Comparison of ENCODE assay signal across 11 mouse cellular contexts in the genomic region with DNA sequence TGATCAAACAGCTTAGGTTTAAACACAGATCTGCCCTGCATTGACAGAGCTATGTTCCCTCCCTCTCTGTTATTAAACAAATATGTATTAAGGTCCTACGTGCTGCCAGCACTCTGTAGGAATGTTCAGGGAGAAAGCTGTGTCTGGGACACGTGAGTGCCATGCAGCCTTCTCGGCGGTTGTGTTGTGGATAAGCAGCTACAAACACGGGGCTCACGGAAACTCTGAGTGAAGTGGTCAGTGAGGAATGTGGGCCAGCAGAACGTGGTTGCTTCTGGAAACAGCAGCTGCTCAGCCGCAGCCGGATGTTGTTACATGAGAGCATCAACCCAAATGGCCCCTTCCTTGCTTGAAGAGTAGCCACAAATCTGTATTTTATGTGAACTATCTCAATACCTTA.
DNase-seq lines count a peak whose midpoint lies in the region; ATAC-seq and TF ChIP-seq lines count a peak whose summit lies in the region.
"Had no signal": no experiment of that assay in that cellular context is flagged by ENCODE, and none has a peak within 500 bp of the region (broad histone marks: within the 10 kb centered on the region; RNA-seq: fewer than 3 reads in every experiment).

No protein-coding gene starts in this region.

- H3K9ac ChIP-seq in limb, embryonic 12.5 days (replicated peaks), result no peak overlapping the region
- H3K9ac ChIP-seq in heart, embryonic 14.5 days (ENCODE audit: low read length), result no peak overlapping the region
- H3K9ac ChIP-seq in lung, embryonic 16.5 days (ENCODE audit: low read length), result peak overlapping the region; percentile 29; the same call in 1 of the 2 replicates
- H3K9ac ChIP-seq in forebrain, postnatal 0 days, result no peak overlapping the region

- no peaks in the 10 kb centered on the region for H3K27me3 ChIP-seq in limb, embryonic 12.5 days
- no peaks in the 10 kb centered on the region for H3K27me3 ChIP-seq in limb, embryonic 10.5 days (ENCODE audit: low read depth, poor library complexity, severe bottlenecking)
- no peaks in the 10 kb centered on the region for H3K27me3 ChIP-seq in heart, embryonic 14.5 days (ENCODE audit: control insufficient read depth, insufficient read depth, low read length)
- H3K27me3 ChIP-seq in lung, embryonic 16.5 days (ENCODE audit: control insufficient read depth, insufficient read depth, low read depth, low read length), result no peaks in the 10 kb centered on the region
- no peaks in the 10 kb centered on the region for H3K27me3 ChIP-seq in forebrain, postnatal 0 days (ENCODE audit: insufficient read depth, low read length)
- H3K27me3 ChIP-seq: Patski had no signal

- no peaks in the 10 kb centered on the region for H3K4me1 ChIP-seq in limb, embryonic 12.5 days (replicated peaks)
- no peaks in the 10 kb centered on the region for H3K4me1 ChIP-seq in limb, embryonic 10.5 days
- peaks cover 17 to 33% of the 10 kb centered on the region in 2 experiments for H3K4me1 ChIP-seq in heart, embryonic 14.5 days (ENCODE audit: control insufficient read depth in 2 of 2, insufficient read depth in 2 of 2, low read length in 2 of 2)
- H3K4me1 ChIP-seq in lung, embryonic 16.5 days (replicated peaks; ENCODE audit: control insufficient read depth, insufficient read depth, low read length), result peaks cover 34% of the 10 kb centered on the region
- H3K4me1 ChIP-seq in forebrain, postnatal 0 days (ENCODE audit: insufficient read depth), result no peaks in the 10 kb centered on the region

- no peak overlapping the region for H3K4me3 ChIP-seq in limb, embryonic 12.5 days (replicated peaks)
- no peak overlapping the region for H3K4me3 ChIP-seq in limb, embryonic 10.5 days
- H3K4me3 ChIP-seq in heart, embryonic 14.5 days (ENCODE audit: control insufficient read depth in 1 of 2, insufficient read depth in 1 of 2, low read depth in 1 of 2, low read length in 2 of 2), result no peak overlapping the region
- no peak overlapping the region for H3K4me3 ChIP-seq in lung, embryonic 16.5 days (ENCODE audit: low read length)
- no peak overlapping the region for H3K4me3 ChIP-seq in forebrain, postnatal 0 days (ENCODE audit: low read depth, low read length)

- 0 out of 2 replicates have a peak overlapping the region, but pooled peaks have one; percentile 13 for H3K27ac ChIP-seq in limb, embryonic 12.5 days
- H3K27ac ChIP-seq in limb, embryonic 10.5 days, result no peak overlapping the region
- H3K27ac ChIP-seq in heart, embryonic 14.5 days (replicated peaks in 1 of 2; ENCODE audit: control insufficient read depth in 1 of 2, insufficient read depth in 1 of 2, low read depth in 2 of 2, low read length in 2 of 2), result peak overlapping the region; percentile 71 to 83
- peak overlapping the region; percentile 95 for H3K27ac ChIP-seq in lung, embryonic 16.5 days (ENCODE audit: low read length)
- no peak overlapping the region for H3K27ac ChIP-seq in forebrain, postnatal 0 days (ENCODE audit: low read depth, low read length)

- DNase-seq in limb, embryonic 10.5 days (ENCODE audit: low spot score), result no peak
- DNase-seq in thymus, postnatal 14 days, result peak; percentile 31
- DNase-seq in urinary bladder, postnatal 36 days (ENCODE audit: low spot score in 2 of 2), result no peak
- no peak for DNase-seq in MN1 (ENCODE audit: low spot score)
- no peak for DNase-seq in forebrain, postnatal 0 days
- DNase-seq: cerebellum, postnatal 10 days; layer of hippocampus, adult 9-11 months had no signal

- ATAC-seq in limb, embryonic 12.5 days (ENCODE audit: insufficient number of reproducible peaks, insufficient read depth, low FRiP score, low TSS enrichment, low read depth), result no peak
- ATAC-seq in heart, embryonic 14.5 days (ENCODE audit: insufficient number of reproducible peaks, insufficient read depth, low FRiP score, low read depth), result peak; percentile 83
- ATAC-seq in lung, embryonic 16.5 days (ENCODE audit: low read depth), result peak; percentile 87
- no peak for ATAC-seq in forebrain, postnatal 0 days
- ATAC-seq: Patski had no signal

- H3K9me3 ChIP-seq in limb, embryonic 12.5 days, result no peaks in the 10 kb centered on the region
- no peaks in the 10 kb centered on the region for H3K9me3 ChIP-seq in limb, embryonic 10.5 days (replicated peaks)
- H3K9me3 ChIP-seq in heart, embryonic 14.5 days (ENCODE audit: control insufficient read depth, low read length), result no peaks in the 10 kb centered on the region
- no peaks in the 10 kb centered on the region for H3K9me3 ChIP-seq in lung, embryonic 16.5 days (ENCODE audit: control insufficient read depth, low read length)
- H3K9me3 ChIP-seq in forebrain, postnatal 0 days (ENCODE audit: low read length), result no peaks in the 10 kb centered on the region

- no peaks in the 10 kb centered on the region for H3K36me3 ChIP-seq in limb, embryonic 12.5 days
- H3K36me3 ChIP-seq in limb, embryonic 10.5 days, result no peaks in the 10 kb centered on the region
- H3K36me3 ChIP-seq in heart, embryonic 14.5 days (ENCODE audit: control insufficient read depth, insufficient read depth, low read length), result no peaks in the 10 kb centered on the region
- no peaks in the 10 kb centered on the region for H3K36me3 ChIP-seq in lung, embryonic 16.5 days (ENCODE audit: control insufficient read depth, insufficient read depth, low read length)
- no peaks in the 10 kb centered on the region for H3K36me3 ChIP-seq in forebrain, postnatal 0 days (ENCODE audit: insufficient read depth)

- WGBS in limb, embryonic 12.5 days, result 69% methylated on average over 9 of the region's 9 CpGs
- 81% methylated on average over 9 of the region's 9 CpGs for WGBS in limb, embryonic 10.5 days
- WGBS in heart, embryonic 14.5 days, result 3% methylated on average over 9 of the region's 9 CpGs
- 7% methylated on average over 9 of the region's 9 CpGs for WGBS in lung, embryonic 16.5 days
- WGBS in forebrain, postnatal 0 days, result 81% methylated on average over 9 of the region's 9 CpGs

- H3K4me2 ChIP-seq in limb, embryonic 12.5 days, result no peak overlapping the region
- H3K4me2 ChIP-seq in heart, embryonic 14.5 days (ENCODE audit: low read length), result peak overlapping the region; percentile 28; the same call in 1 of the 2 replicates
- peak overlapping the region; percentile 21; the same call in 1 of the 2 replicates for H3K4me2 ChIP-seq in lung, embryonic 16.5 days (ENCODE audit: low read depth, low read length)
- no peak overlapping the region for H3K4me2 ChIP-seq in forebrain, postnatal 0 days (ENCODE audit: low read depth)

- no peak for TF ChIP-seq CTCF in forebrain, postnatal 0 days (IDR thresholded peaks at IDR 0.05; ENCODE audit: low read depth)

Comparison
In these comparisons a context has a peak if more than half of its experiments do, and no peak if none do; other contexts are left out.
1. H3K27ac ChIP-seq: peak in limb, embryonic 12.5 days (single experiment), heart, embryonic 14.5 days (2 of 2) and lung, embryonic 16.5 days (single experiment); none in limb, embryonic 10.5 days (single experiment) and forebrain, postnatal 0 days (single experiment).
2. ATAC-seq: peak in heart, embryonic 14.5 days (single experiment) and lung, embryonic 16.5 days (single experiment); none in limb, embryonic 12.5 days (single experiment) and forebrain, postnatal 0 days (single experiment).
3. H3K4me2 ChIP-seq: peak in heart, embryonic 14.5 days (single experiment) and lung, embryonic 16.5 days (single experiment); none in limb, embryonic 12.5 days (single experiment) and forebrain, postnatal 0 days (single experiment).